Mouse (Mus musculus) liver, embryonic 16.5 days (tissue): ENCODE measurements around the gene Zfp579. TPM values are rescaled to one million over a fixed set of nuclear protein-coding genes. Genes with fewer than 3 reads are reported as not detected.

Source experiments
- ATAC-seq: fragments of 200-750 bp; cut with Nextera tagmentation; 2 replicates; pipeline ENCODE4 v1.8.0; 2017; ENCODE audit warnings: low read depth, mild to moderate bottlenecking, moderate number of reproducible peaks, moderate library complexity
- H3K27ac ChIP-seq: fragments of 300-500 bp; sonication (generic); 2 replicates; pipeline ENCODE4 v1.5.1; 2014; ENCODE audit warnings: mild to moderate bottlenecking, low read length
- H3K27me3 ChIP-seq: fragments of 300-500 bp; sonication (generic); 2 replicates; pipeline ENCODE4 v1.6.1; 2014; ENCODE audit warnings: low read depth, low read length, mixed read lengths; ENCODE audit not compliant: control insufficient read depth, insufficient read depth
- H3K36me3 ChIP-seq: fragments of 300-500 bp; sonication (generic); 2 replicates; pipeline ENCODE4 v1.6.1; 2014; ENCODE audit warnings: mild to moderate bottlenecking; ENCODE audit not compliant: control insufficient read depth, insufficient read depth
- H3K4me1 ChIP-seq: fragments of 300-500 bp; sonication (generic); 2 replicates; pipeline ENCODE4 v1.6.1; 2014; ENCODE audit warnings: low read depth, low read length, mixed read lengths; ENCODE audit not compliant: control insufficient read depth
- H3K4me2 ChIP-seq: fragments of 300-500 bp; sonication (generic); 2 replicates; pipeline ENCODE4 v1.6.1; 2014; ENCODE audit warnings: low read depth, low read length, mixed read lengths
- H3K4me3 ChIP-seq: fragments of 300-500 bp; sonication (generic); 2 replicates; pipeline ENCODE4 v1.5.1; 2014; ENCODE audit warnings: low read depth, mild to moderate bottlenecking, low read length
- H3K9ac ChIP-seq: fragments of 300-500 bp; sonication (generic); 2 replicates; pipeline ENCODE4 v1.6.1; 2014; ENCODE audit warnings: low read depth, low read length
- H3K9me3 ChIP-seq: fragments of 300-500 bp; sonication (generic); replicated peaks from 2 replicates; pipeline ENCODE4 v1.6.1; 2016; ENCODE audit warnings: low read length; ENCODE audit not compliant: control insufficient read depth
- WGBS: fragments of 180-500 bp; shearing (Covaris S2); extraction: QIAGEN DNeasy Blood & Tissue Kit; methylation state at CpG from one replicate; pipeline ENCODE4 v1.1.7; 2014; ENCODE audit not compliant: insufficient replicate concordance; 5-methylcytosine and 5-hydroxymethylcytosine counted together
- polyA plus RNA-seq: library from polyadenylated mRNA; unstranded; fragments of >200 nt; fragmentation: Nextera tagmentation; extraction: Ambion mirVana; gene quantifications from 2 replicates; pipeline ENCODE4 v1.2.1, GENCODE M21; 2015

Gene Zfp579
- polyA plus RNA-seq, 1 experiment from 2014 or later = 4.5 TPM

DNA sequence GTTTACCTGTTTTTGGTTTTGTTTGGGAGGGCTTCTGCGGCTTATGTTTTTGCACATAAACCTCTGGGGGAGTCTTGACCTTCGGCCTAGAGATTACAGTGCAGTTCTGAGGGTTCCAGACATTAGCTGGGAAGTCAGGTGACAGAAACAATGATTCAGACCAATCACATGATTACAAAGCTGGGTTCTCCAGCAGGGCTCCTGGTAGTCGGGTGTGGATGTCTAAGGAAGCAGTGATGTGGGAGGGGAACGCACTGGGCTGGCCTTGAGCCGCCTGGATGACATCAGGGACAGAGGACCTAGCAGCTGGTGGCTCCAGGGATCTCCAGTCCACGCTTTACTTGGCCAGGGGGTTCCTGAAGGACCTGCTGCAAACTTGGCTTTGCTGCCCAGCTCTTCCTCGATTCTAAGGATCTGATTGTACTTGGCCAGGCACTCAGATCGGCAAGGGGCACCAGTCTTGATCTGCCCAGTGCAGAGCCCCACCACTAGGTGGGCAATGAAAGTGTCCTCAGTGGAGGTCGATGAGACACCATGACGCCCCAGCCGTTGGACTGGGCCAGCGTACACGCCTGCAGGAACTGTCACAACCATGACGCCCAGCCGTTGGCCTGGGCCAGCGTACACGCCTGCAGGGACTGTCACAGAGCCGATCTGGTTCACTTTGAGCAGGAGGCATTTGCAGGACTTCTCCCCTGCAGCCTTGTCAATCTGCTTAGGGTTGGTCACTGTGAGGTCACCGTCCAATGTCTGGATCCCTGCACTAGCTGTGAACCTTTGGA lies 45.2 kb downstream of the Zfp579 start:
- Histone ChIP-seq H3K4me2 (no peak overlapping the region), H3K9me3 (no peaks in the 10 kb centered on the region), H3K36me3 (no peaks in the 10 kb centered on the region), H3K4me1 (no peaks in the 10 kb centered on the region), H3K27ac (no peak overlapping the region), H3K27me3 (no peaks in the 10 kb centered on the region), H3K9ac (no peak overlapping the region), H3K4me3 (no peak overlapping the region)
- 68% methylated on average over 19 of the region's 19 CpGs for WGBS
- ATAC-seq = no peak

GRCm38 (mm10) chr7:4948386-4948785 lies 47.6 kb downstream of the Zfp579 start:
- H3K9ac ChIP-seq = no peak overlapping the region

GRCm38 (mm10) chr7:4947855-4948254 lies 48.1 kb downstream of the Zfp579 start:
- Histone ChIP-seq H3K27me3 (no peaks in the 10 kb centered on the region), H3K4me3 (no peak overlapping the region), H3K27ac (no peak overlapping the region), H3K4me2 (no peak overlapping the region), H3K9ac (no peak overlapping the region), H3K9me3 (no peaks in the 10 kb centered on the region), H3K4me1 (no peaks in the 10 kb centered on the region), H3K36me3 (no peaks in the 10 kb centered on the region)
- no peak for ATAC-seq
- WGBS = 49% methylated on average over 2 of the region's 2 CpGs

More at GRCm38 (mm10) chr7:4948386-4948785, 47.6 kb downstream of the Zfp579 start:
- H3K4me1 ChIP-seq = no peaks in the 10 kb centered on the region
- H3K4me2 ChIP-seq = no peak overlapping the region
- H3K27me3 ChIP-seq = no peaks in the 10 kb centered on the region
- ATAC-seq = no peak
- H3K9me3 ChIP-seq = no peaks in the 10 kb centered on the region
- H3K36me3 ChIP-seq = no peaks in the 10 kb centered on the region
- H3K4me3 ChIP-seq = no peak overlapping the region
- no peak overlapping the region for H3K27ac ChIP-seq
- 31% methylated on average over 6 of the region's 6 CpGs for whole genome bisulfite sequencing

GRCm38 (mm10) chr7:4943223-4943815 lies 52.6 kb downstream of the Zfp579 start:
- H3K36me3 ChIP-seq = no peaks in the 10 kb centered on the region
- no peaks in the 10 kb centered on the region for H3K4me1 ChIP-seq
- ATAC-seq = peak; percentile 79
- H3K9ac ChIP-seq = no peak overlapping the region
- H3K27ac ChIP-seq = no peak overlapping the region
- H3K4me3 ChIP-seq = 0 out of 2 replicates have a peak overlapping the region, but pooled peaks have one; percentile 3
- peak overlapping the region; percentile 41 for H3K4me2 ChIP-seq
- WGBS = 13% methylated on average over 15 of the region's 15 CpGs
- H3K9me3 ChIP-seq = no peaks in the 10 kb centered on the region
- H3K27me3 ChIP-seq = no peaks in the 10 kb centered on the region

DNA sequence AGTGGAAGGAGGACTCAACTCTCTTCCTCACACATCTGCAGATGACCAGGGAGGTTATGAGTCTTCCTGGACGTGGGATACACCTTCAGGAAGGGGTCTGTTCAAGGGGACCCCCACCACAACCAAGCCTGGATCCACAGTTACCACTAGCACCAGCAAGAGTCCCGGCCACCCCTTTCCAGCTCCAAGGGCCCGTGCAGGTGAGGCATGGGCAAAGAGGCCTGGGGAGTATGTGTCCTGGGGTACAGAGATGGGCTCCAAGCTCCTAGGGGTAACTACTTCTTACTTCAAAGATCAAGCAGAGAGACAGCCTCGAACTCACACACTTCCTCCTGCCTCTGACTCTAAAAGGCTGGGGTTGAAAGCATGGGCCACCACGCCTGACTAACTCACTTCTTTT lies 53.3 kb downstream of the Zfp579 start:
- no peak overlapping the region for H3K4me2 ChIP-seq
- H3K27me3 ChIP-seq = no peaks in the 10 kb centered on the region
- H3K4me1 ChIP-seq = no peaks in the 10 kb centered on the region
- ATAC-seq = no peak
- H3K27ac ChIP-seq = no peak overlapping the region
- H3K9me3 ChIP-seq = no peaks in the 10 kb centered on the region
- no peak overlapping the region for H3K4me3 ChIP-seq
- H3K36me3 ChIP-seq = no peaks in the 10 kb centered on the region
- H3K9ac ChIP-seq = no peak overlapping the region
- WGBS = 29% methylated on average over 5 of the region's 5 CpGs

DNA sequence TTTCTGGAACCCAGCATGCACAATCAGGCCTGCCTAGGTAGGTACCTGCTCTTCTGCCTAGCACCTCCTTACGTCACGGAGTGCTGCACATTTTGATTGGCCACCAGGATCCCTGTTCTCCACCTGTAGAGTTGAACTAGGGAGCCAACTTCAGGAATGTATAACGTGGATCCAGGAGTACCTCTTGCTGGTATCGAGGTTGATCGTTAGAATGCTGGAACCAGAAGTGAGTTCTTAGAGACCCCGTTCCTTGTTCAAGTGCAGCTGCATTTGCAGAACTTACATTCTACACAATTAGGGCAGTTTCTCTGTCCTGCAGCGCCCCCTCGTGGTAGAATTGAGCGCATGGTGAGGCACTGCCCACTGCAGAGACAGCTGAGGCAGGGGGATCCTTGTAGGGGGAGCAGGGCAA lies 55.9 kb downstream of the Zfp579 start:
- 13% methylated on average over 9 of the region's 9 CpGs for WGBS
- ATAC-seq = peak; percentile 44; the same call in 1 of the 2 replicates
- H3K9ac ChIP-seq = no peak overlapping the region

GRCm38 (mm10) chr7:4938456-4938855 lies 57.5 kb downstream of the Zfp579 start:
- H3K4me1 ChIP-seq = no peaks in the 10 kb centered on the region
- no peak overlapping the region for H3K4me3 ChIP-seq
- no peaks in the 10 kb centered on the region for H3K9me3 ChIP-seq
- H3K27me3 ChIP-seq = no peaks in the 10 kb centered on the region
- H3K36me3 ChIP-seq = no peaks in the 10 kb centered on the region
- ATAC-seq = no peak
- no peak overlapping the region for H3K9ac ChIP-seq
- H3K4me2 ChIP-seq = no peak overlapping the region
- 18% methylated on average over 2 of the region's 2 CpGs for whole genome bisulfite sequencing
- no peak overlapping the region for H3K27ac ChIP-seq

More for the DNA sequence above, 55.9 kb downstream of the Zfp579 start:
- Histone ChIP-seq H3K27ac (no peak overlapping the region), H3K9me3 (no peaks in the 10 kb centered on the region), H3K36me3 (no peaks in the 10 kb centered on the region), H3K27me3 (no peaks in the 10 kb centered on the region), H3K4me3 (no peak overlapping the region), H3K4me1 (no peaks in the 10 kb centered on the region), H3K4me2 (no peak overlapping the region)

DNA sequence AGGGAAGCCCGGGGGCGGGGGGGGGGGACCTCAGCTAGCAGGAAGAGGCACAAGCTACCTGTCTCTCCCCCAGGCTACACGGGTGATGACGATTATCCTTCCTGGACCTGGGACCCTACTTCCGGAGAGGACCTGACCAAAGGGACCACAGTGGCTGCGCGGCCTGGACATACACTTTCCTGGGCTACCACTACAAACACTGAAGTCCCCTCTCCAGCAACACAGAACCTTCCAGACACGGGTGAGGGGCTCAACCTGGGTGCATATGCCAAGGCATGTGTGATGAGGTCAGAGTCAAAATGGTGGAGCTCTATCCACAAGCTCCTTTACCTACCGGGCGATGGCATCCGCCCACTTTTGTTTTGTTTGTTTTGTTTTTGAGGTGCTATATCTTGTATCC lies 58.6 kb downstream of the Zfp579 start:
- Histone ChIP-seq H3K4me2 (no peak overlapping the region), H3K4me1 (no peaks in the 10 kb centered on the region), H3K9me3 (no peaks in the 10 kb centered on the region), H3K9ac (no peak overlapping the region), H3K4me3 (no peak overlapping the region), H3K36me3 (no peaks in the 10 kb centered on the region), H3K27me3 (no peaks in the 10 kb centered on the region), H3K27ac (no peak overlapping the region)
- WGBS = 57% methylated on average over 9 of the region's 11 CpGs
- no peak for ATAC-seq

DNA sequence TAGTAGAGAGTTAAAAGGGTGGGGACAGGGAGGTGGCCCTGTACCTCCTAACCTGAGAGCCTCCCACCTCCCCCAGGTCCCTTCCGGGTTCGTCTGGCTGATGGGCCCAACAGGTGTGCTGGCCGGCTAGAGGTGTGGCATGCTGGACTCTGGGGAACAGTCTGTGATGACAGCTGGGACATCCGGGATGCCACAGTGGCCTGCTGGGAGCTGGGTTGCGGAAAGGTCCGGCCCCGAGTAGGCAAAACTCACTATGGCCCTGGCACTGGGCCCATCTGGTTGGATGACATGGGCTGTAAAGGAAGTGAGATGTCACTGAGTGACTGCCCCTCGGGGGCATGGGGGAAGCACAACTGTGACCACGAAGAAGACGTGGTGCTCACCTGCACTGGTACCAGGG lies 59.1 kb downstream of the Zfp579 start:
- H3K4me3 ChIP-seq = no peak overlapping the region
- no peak for ATAC-seq
- 57% methylated on average over 10 of the region's 10 CpGs for WGBS

More for the DNA sequence above, 59.1 kb downstream of the Zfp579 start:
- no peaks in the 10 kb centered on the region for H3K9me3 ChIP-seq
- H3K27ac ChIP-seq = no peak overlapping the region
- H3K9ac ChIP-seq = no peak overlapping the region
- H3K27me3 ChIP-seq = no peaks in the 10 kb centered on the region
- H3K4me2 ChIP-seq = no peak overlapping the region
- no peaks in the 10 kb centered on the region for H3K4me1 ChIP-seq
- H3K36me3 ChIP-seq = no peaks in the 10 kb centered on the region
